Mouse (Mus musculus) heart, postnatal 14 days (tissue): ENCODE data around the gene Ankrd35. TPM values are rescaled to one million over a fixed set of nuclear protein-coding genes. Genes with fewer than 3 reads are reported as not detected.
"Not testable (repeated sequence)": the region's sequence is repeated elsewhere in the genome, so short reads cannot be mapped to it uniquely, and the experiment has no call there.

Experiments
- DNase-seq, 2 experiments: peaks; one replicate each; pipeline ENCODE4 v3.0.0; 2021 to 2022
- intact Hi-C: fragments of 180-260 bp; cut with DNase I; formaldehyde crosslinking; loops from one replicate; pipeline ENCODE4 v1.15.1; 2025
- total RNA-seq, 2 experiments: library from RNA; stranded (reverse); gene quantifications; 2 replicates each; pipeline ENCODE4 v1.2.3; 2021

Gene Ankrd35
- total RNA-seq, 2 experiments from 2014 or later: 0.84 to 0.93 TPM

DNA sequence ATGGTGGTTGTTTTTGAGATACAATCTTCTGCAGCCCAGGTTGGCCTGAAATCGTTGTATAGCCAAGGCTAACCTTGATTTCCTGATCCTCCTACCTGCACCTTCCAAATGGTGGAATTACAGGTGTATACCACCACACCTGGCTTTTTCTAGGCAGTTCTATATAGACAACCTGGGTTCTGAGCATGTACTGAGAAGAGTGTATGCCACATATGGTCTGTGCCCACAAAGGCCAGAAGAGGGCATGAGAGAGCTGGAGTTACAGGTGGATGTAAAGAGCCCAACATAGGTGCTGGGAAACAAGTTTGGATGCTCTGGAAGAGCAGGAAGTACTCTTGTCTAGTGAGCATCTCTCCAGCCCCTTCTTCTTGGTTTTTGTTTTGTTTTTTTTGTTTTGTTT is 2.6 kb upstream of the Ankrd35 start:
- DNase-seq: peak in 1 of 2 experiments; percentile 17
- intact Hi-C loops: loop anchor here (5.0 kb wide), 1 partner anchor 40 kb away; the partner anchor contains the start of gene Nudt17

DNA sequence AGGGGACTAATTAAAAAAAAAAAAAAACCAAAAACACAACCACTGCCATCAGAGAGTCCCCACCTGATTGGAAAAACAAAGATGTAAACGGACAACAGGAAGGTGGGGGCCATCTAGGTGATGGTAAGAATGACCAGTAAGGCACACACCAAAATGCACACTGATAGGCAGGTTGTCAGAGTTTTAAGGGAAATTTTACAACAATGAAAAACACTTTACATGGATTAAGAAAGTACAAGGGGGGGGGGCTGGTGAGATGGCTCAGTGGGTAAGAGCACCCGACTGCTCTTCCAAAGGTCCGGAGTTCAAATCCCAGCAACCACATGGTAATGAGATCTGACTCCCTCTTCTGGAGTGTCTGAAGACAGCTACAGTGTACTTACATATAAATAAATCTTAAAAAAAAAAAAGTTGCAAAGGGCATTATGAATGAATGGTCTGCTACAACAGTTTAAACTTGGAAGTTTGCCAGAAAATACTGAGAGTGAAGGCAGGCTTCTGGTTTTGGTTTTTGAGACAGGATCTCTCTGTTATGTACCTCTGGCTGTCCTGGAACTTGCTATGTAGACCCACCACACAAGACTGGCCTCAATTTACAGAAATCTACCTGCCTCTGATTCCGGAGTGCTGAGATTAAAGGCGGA is 1.4 kb upstream of the Ankrd35 start:
- DNase-seq: no peak
- intact Hi-C loops: loop anchor here (5.0 kb wide), 1 partner anchor 39 kb away; the partner anchor contains the start of gene Nudt17

DNA sequence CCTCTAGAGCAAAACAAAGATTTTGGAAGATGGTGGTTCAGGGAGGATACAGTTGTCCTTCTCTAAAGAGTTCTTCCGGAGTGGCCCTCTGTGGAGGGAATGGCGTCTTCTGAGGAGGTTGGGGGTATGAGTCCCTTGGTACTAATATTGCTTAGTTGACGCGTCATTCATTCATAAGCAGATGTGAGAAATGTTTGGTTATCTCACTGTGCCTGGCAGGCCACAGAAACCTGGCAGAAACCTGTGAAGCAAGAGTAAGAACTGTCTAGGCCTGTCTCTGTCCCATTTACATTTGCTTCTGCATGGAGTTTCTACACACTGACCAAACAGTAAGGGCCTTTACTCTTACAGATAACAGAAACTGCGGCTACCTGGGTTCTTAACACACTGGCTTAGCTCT is 1.6 kb downstream of the Ankrd35 start:
- DNase-seq: no peak
- intact Hi-C loops: no loop called here

DNA sequence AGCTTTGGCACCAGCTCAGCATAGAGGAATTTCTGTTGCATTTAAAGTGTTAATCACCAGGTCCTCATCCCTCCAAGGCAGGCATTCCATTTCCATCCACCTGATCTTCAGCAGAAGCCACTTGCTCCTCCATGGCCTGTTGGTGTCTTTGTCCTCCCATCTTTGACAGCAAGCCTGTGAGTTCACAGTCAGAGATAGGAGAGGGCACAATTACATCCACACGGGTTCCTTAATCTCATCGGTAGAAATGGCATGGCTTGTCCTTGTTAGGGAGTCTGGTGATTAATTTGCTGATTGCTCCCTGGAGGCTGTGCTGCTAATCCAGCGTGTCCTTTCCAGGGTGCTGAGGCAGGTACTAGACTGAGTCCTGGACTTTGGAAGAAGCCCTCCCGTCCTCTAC is 3.6 kb downstream of the Ankrd35 start:
- no peak for DNase-seq
- intact Hi-C loops: no loop called here

DNA sequence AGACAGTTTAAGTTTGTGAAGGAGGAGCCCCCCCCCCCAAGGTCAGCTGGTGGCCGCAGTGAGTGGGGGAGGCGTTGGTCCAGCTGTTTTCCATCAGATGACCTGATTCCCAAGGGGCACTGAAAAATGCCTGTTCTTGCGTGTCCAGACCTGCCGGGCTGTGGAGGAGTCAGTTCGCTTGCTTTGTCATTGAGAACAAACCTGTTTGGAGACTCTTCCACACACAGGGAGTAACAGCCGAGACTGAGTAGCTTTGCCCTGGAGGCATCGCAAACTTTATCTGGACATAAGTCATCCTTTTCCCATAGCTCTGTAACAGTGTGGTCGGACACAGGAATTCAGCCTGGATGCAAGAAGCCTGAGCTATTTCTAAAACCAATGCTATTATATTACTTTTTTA is 4.5 kb downstream of the Ankrd35 start:
- no peak for DNase-seq
- intact Hi-C loops: no loop called here

DNA sequence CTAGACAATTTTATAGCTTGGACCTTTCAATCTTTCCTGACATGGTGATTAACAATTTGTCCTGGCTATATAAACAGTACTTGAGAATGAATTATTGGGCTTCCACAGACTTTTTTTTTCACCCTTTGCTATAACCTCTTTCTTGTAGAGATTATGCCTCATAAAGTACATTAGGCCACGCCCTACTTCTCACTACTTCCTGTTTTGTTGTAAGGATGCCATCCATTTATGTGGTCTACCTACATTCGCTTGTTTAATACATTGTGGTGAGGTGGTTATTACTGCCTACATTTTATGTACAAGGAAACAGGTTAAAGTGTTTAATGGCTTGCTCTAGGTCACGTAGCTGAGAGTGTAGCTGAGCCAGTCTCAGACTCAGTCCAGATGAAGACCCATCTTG is 5.2 kb downstream of the Ankrd35 start:
- DNase-seq: no peak
- intact Hi-C loops: no loop called here

DNA sequence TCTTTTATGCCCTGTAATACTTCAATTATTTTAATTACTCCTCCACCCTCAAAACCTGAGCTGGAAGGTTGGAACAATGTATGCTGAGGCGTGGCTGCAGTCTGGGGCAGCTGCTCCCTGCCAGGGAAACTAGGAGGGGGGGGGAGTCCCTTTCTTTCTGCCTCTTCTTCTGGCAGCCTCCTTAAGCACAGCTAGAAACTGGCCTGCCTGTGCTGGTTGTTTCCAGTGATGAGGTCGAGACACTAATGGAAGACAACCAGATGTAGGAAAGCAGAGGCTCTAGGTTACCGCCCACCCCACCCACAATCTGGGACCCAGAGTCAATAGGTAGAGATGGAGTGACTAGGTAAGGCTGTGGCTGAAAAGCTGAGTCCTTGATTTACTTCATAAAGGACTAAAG is 5.8 kb downstream of the Ankrd35 start:
- intact Hi-C loops: no loop called here
- DNase-seq: no peak

DNA sequence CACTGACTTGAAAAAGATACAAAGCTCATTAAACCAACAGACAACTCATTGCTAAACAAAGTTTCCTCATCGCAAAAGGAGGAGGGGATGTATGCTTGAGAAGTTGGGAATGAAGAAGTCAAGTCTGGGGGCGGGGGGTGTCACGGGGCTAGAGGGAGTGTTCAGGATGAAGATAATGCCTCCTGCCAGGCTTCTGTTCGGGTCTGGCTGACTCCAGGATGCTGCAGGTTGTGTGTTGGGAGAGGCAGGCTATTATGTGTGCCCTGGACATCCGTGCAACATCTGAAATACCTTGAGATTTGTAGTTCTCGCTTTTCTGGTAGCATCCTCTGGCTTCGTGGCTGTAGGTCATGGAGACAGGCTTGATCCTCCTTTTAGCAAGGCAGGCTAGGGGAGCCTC is 8.5 kb downstream of the Ankrd35 start:
- DNase-seq: no peak
- intact Hi-C loops: no loop called here

DNA sequence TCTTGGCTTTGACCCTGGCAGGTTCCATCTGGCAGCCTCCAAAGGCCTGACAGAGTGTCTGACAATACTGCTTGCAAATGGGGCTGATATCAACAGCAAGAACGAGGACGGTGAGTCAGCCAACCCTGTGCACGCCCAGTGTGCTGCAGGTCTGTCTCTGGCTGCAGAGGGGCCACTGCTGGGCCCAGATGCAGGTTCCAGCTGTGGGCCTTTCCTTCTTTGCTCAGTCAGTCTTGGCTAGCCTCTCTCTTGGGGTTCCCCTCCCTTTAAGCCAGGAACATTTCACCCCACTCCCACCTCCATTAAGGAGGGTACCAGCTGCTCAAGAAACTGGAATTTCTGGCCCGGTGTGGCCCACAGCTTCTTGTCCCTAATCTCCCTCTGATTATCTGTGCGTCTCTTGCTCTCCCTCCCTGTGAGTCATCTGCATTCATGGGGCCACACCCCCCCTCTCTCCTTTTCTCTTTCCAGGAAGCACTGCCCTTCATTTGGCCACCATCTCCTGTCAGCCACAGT is 9.3 kb downstream of the Ankrd35 start:
- intact Hi-C loops: no loop called here
- DNase-seq: no peak

DNA sequence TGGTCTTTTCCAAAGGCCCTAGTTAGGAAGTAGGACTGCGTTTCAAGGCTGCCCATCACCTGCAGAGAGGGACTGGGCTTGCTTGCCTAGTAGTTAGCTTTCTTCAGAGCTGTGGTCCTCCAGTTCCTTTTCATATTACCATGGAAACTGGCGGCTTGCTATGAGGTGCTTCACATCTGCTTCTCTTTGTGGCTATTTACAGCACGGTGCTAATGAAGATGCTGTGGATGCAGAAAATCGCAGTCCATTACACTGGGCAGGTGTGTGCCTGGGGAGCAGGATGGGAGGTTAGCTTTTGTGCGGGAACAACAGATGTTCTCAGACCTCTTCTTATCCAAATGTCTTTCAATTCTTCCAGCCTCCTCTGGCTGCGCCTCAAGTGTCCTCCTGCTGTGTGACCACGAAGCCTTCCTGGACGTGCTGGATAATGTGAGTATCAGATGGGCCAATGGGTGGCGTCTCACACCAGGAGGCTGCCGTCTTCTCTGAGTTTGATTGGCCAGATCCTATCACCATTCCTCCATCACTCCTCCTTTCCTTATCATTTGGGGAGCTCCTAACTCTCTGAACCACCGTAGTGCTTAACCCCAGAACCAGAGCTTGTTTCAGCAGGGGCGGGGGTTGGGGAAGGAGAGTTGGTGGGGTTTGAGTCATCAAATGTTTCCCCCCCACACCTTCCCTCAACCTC is 10.5 kb downstream of the Ankrd35 start:
- intact Hi-C loops: no loop called here
- no peak for DNase-seq

DNA sequence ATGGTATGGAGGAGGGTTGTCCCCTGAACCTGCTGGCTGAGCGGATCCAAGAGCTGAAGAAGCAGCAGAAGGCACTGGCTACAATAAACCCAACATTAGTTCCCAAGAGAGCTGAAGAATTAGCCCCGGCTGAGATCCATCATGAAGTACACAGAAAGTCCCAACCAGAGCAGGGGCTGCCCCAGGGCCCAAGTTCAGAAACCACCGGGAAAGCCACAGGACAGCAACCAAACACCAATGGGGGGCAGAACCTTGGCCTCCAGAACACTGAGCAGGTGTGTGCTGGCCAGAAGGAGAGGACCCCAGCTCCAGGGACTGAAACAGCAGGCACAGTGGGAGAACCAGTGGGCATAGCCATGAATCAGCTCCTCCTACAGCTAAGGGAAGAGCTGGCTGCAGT is 13.6 kb downstream of the Ankrd35 start:
- no peak for DNase-seq
- intact Hi-C loops: no loop called here

DNA sequence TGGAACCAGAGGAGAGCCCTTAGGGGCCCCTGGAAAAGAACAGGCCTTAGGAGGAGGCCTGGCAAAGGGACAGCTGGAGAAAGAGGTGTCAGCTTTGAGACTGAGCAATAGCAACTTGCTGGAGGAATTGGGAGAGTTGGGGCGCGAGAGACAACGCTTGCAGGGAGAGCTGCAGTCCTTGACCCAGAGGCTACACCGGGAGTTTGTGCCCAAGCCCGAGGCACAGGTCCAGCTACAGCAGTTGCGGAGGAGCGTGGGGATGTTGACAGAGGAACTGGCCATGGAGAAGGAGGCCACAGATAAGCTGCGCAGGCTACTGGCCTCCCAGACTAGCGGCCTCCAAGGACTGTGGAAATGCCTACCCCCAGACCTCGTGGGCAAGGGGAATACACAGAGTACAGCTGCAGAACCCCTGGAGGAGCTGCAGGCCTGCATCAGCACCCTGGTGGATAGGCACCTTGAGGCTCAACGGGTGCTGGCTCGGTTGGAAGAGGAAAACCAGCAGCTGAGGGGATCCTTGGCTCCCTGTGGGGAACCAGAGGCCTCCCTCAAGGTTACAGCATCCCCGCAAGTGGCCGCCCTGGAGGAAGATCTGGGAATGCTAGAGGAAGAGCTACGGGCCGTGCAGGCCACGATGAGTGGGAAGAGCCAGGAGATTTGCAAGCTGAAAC is 14.4 kb downstream of the Ankrd35 start:
- DNase-seq: no peak
- intact Hi-C loops: no loop called here

DNA sequence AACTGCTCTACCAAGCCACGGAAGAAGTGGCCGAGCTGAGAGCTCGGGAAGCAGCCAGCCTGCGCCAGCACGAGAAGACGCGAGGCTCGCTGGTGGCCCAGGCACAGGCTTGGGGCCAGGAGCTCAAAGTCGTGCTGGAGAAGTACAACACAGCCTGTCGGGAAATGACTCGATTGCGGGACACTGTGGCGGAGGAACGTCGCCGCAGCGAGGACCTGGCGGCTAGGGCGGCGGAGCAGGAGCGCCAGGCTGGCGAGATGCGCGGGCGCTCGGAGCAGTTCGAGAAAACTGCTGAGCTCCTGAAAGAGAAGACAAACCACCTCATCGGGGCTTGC is 14.9 kb downstream of the Ankrd35 start:
- DNase-seq: peak in 1 of 2 experiments; percentile 18
- intact Hi-C loops: no loop called here

DNA sequence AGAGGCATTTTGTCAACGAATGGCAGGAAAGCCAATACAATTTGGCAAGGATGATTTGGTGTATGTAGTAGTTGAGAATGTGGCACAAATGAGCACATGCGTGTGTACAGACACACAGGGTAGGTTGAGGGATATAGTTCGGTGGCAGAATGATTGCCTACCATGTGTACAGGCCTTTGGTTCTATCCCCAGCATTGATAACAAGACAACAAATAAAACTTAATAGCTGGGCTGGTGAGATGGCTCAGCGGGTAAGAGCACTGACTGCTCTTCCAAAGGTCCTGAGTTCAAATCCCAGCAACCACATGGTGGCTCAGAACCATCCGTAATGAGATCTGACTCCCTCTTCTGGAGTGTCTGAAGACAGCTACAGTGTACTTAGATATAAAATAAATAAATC is 16.1 kb downstream of the Ankrd35 start:
- intact Hi-C loops, DNase-seq: not testable (repeated sequence)

DNA sequence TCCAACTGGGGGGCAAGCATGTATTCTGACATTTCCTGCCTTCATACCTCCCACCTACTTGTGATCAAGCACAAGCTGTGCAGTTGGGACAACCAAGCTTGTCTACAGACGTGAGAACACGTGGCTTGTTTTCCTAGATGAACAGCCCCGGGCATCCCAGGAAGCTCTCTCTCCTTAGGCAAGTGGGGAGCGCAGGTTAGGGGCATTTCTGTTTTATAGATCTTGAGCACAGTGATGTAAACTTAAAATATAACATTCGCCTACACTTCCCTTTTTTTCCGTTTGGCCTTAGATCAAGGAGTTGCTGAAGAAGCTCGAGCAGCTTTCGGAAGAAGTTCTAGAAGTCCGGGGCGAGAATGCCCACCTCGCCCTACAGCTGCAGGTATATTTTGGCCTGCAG is 18.9 kb downstream of the Ankrd35 start:
- intact Hi-C loops: no loop called here
- DNase-seq: no peak

DNA sequence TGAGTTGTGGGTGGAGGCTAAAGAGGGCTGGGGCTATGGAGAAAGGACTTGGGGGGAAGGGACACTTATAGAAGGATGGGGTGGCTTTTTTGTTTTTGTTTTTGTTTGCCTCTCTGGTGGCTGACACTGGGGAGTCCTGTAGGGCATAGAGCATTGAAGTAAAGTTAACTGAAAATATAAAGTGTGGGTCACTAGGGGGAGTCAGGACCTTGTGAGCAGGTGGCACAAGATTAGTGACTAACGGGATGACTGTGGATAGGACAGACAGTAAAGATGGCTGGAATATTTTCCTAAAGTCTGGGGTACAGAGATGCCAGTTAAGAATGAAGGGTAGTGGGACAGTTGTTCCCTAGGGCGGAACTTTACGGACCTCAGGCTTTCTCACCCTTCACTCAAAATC is 20.4 kb downstream of the Ankrd35 start:
- intact Hi-C loops: loop anchor here (5.0 kb wide), 1 partner anchor 53 kb away; the partner anchor contains the start of genes Gm42957 and Pex11b

DNA sequence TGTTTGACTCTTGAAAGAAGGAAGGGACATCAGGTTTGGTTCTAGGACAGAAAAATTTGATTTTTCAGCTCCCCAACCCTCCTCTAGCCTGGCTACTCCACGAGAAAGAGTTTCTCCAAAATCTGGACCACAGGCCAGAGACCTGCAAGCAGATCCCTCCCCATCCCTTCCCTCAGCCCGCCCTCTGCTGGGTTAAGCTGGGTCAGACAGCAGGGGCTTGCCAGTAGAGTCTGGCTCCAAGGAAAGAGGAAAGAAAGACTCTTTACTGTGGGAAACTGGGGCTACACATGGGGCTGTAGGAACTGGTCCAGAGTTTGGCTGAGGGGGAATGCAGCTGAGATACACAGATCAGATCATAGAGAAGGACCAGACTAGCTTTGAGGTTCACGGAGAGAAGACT is 22.6 kb downstream of the Ankrd35 start:
- peak; percentile 54 to 75 for DNase-seq

More for the DNA sequence above, 20.4 kb downstream of the Ankrd35 start:
- DNase-seq: no peak

DNA sequence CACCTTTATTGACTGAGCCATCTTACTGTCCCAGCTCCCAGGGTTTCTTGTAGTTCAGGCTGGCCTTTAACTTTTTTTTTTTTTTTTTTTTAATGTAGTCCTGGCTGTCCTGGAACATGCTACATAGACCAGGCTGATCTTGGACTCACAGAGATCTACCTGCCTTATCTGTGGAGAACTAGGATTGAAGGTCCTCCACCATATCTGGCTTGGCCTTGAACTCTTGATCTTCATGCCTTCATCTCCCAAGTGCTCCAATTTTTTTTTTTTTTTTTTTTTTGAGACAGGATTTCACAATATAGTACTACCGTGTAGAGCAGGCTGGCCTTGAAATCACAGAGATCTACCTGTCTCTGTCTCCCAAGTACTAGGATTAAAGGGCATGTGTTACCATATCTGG is 23.6 kb downstream of the Ankrd35 start:
- DNase-seq: no peak
- intact Hi-C loops: loop anchor here (5.0 kb wide), 1 partner anchor 56 kb away; the partner anchor contains the start of genes Gm42957 and Pex11b

More for the DNA sequence above, 22.6 kb downstream of the Ankrd35 start:
- intact Hi-C loops: loop anchor here (5.0 kb wide), 1 partner anchor 55 kb away; the partner anchor contains the start of genes Gm42957 and Pex11b

DNA sequence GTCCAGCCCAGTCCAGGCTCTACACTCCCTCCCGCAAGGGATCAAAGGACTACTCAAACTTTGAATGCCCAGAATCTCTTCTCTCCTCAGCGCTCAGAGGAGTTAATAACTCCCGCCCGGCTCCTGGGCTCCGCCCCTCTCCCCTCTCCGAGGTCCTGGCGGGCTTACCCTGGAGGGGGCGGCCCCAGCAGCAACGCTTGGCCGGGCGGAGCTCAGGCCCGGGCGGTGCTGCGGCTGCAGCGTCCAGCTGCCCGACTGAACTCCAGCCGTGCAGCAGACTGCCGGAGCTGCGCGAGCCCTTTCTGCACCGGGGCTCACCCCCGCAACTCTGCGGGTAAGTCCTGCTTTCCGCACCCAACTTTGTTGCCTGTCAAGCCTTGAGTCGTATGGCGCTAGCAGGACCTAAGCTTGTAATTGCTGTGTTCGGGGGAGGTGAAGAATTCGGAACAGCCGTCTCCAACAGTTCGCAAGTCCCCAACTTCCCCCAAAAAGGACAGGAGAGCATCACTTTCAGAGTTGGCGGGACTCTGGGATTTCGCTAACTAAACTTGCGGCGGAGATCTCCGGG is 26.4 kb downstream of the Ankrd35 start, which contains the start of gene Pias3:
Gene Pias3 (plus strand): TSS at position 187 of the 568 bp plus-strand sequence.
- peak; percentile 91 to 92 for DNase-seq
- intact Hi-C loops: no loop called here

DNA sequence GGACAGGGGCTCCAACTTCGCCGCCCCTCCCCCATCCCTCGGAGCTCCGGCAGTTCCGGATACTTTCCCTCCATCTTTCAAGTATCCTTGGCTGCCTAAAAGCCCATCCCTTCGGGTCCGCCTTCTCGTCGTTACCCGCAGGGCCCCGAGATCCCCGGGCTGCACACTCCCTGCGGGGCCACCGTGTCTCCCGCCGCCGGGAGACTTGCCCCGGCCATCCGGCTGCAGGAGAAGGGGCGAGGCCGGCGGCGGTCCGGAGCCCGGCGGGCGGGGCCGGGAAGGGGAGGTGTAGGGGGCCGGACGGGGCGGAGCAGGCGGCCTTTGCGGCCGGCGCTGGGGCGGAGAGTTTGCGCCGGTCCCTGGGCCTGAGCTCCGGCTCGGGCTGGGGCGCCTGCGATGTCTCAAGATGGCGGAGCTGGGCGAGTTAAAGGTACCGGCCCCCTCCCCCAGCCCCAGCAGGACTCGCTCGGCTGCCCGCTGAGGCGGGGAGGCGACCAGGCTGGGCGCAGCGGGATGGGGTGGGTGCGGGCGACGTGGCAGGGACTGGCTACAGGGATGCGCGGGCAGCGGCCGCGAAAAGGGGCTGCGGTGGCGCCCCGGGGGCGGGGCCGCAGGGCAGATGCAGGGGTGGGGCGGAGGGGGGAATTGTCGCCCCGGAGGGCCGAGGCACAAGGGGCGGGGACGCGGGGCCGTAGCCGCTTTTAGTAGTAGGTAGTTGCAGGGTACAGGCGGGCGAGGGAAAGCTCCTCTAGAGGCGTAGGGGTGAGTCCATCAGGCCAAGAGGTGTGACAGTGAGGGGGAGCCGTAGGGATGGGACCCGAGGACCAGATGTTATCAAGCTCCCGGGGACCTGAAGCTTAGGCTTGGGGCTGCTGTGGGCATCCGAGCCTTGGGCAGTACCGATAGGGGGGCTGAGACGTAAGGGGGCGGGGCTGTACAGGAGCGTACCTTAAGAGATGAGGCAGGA is 27.1 kb downstream of the Ankrd35 start:
- peak; percentile 94 to 96 for DNase-seq
- intact Hi-C loops: no loop called here
